Mouse (Mus musculus) heart, postnatal 0 days (tissue): ENCODE measurements around the gene Ttc19.

ENCODE experiments used
- CTCF ChIP-seq: IDR thresholded peaks from 2 replicates; pipeline ENCODE4 v1.5.1; 2016; ENCODE audit warnings: antibody characterized with exemption, control low read depth, low read depth
- EP300 ChIP-seq: IDR thresholded peaks from 2 replicates; pipeline ENCODE4 v1.6.1; 2016; ENCODE audit warnings: antibody characterized with exemption, low read depth

- no peak for TF ChIP-seq EP300
- no peak for TF ChIP-seq CTCF
Observed at GRCm38 (mm10) chr11:62351948-62352347, 70.7 kb downstream of the Ttc19 start.
